Mouse (Mus musculus): ENCODE measurements around the gene Swap70.

DNA sequence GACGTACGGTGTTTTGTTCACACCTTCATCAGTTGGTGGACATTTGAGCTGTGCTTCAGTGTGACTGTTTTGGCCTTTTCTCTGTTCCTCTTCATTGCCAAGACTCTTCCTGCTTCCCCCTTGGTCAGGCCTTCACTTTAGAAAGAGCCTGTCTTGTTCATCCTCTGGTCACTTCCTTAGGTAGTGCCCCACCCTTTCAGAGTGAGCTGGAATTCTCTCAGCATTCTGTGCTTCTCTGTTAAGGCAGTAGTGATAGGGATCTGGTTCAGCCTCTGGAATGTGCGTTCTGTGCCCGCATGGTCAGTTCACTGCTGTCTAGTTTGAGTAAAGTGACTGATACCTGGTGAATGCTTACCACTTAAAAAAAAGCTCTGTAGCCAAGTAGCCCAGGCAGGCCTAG is 27.2 kb downstream of the Swap70 start:
- TF ChIP-seq EP300 (IDR thresholded peaks at IDR 0.05) (no peak), CTCF (IDR thresholded peaks at IDR 0.05) (no peak)

All from lung, postnatal 0 days (tissue).